Mouse (Mus musculus) hindbrain, postnatal 0 days (tissue): ENCODE data around the gene Tmco4. TPM values are rescaled to one million over a fixed set of nuclear protein-coding genes. Genes with fewer than 3 reads are reported as not detected.

Source experiments
- ATAC-seq: fragments of 200-750 bp; cut with Nextera tagmentation; 2 replicates; pipeline ENCODE4 v1.8.0; 2017; ENCODE audit warnings: mild to moderate bottlenecking, moderate TSS enrichment, moderate library complexity
- DNase-seq: peaks from one replicate; pipeline ENCODE4 v3.0.0-alpha.2; 2015; ENCODE audit warnings: low spot score
- H3K27ac ChIP-seq: fragments of 300-500 bp; sonication (generic); 2 replicates; pipeline ENCODE4 v1.5.1; 2014; ENCODE audit warnings: mild to moderate bottlenecking
- H3K27me3 ChIP-seq: fragments of 300-500 bp; sonication (generic); 2 replicates; pipeline ENCODE4 v1.6.1; 2014; ENCODE audit warnings: low read length, mixed read lengths; ENCODE audit not compliant: insufficient read depth
- H3K36me3 ChIP-seq: fragments of 300-500 bp; sonication (generic); 2 replicates; pipeline ENCODE4 v1.6.1; 2014; ENCODE audit warnings: low read length, mixed read lengths; ENCODE audit not compliant: insufficient read depth
- H3K4me1 ChIP-seq: fragments of 300-500 bp; sonication (generic); 2 replicates; pipeline ENCODE4 v1.6.1; 2014; ENCODE audit warnings: antibody characterized with exemption, low read length, mixed read lengths; ENCODE audit not compliant: insufficient read depth
- H3K4me2 ChIP-seq: fragments of 300-500 bp; sonication (generic); 2 replicates; pipeline ENCODE4 v1.6.1; 2014; ENCODE audit warnings: low read depth, mild to moderate bottlenecking, low read length, moderate library complexity, mixed read lengths
- H3K4me3 ChIP-seq: fragments of 300-500 bp; sonication (generic); 2 replicates; pipeline ENCODE4 v1.5.1; 2014; ENCODE audit warnings: low read length
- H3K9ac ChIP-seq: fragments of 300-500 bp; sonication (generic); replicated peaks from 2 replicates; pipeline ENCODE4 v1.6.1; 2014; ENCODE audit warnings: mild to moderate bottlenecking, low read length, moderate library complexity, mixed read lengths
- H3K9me3 ChIP-seq: fragments of 300-500 bp; sonication (generic); 2 replicates; pipeline ENCODE4 v1.6.1; 2016; ENCODE audit warnings: low read length, mixed read lengths
- CTCF ChIP-seq: IDR thresholded peaks from 2 replicates; pipeline ENCODE4 v1.5.1; 2016; ENCODE audit warnings: antibody characterized with exemption, control low read depth, low read depth
- WGBS: fragments of 180-500 bp; shearing (Covaris S2); extraction: QIAGEN DNeasy Blood & Tissue Kit; methylation state at CpG from one replicate; pipeline ENCODE4 v1.1.7; 2014; 5-methylcytosine and 5-hydroxymethylcytosine counted together
- polyA plus RNA-seq: library from polyadenylated mRNA; unstranded; fragments of >200 nt; fragmentation: Nextera tagmentation; extraction: Ambion mirVana; gene quantifications from 2 replicates; pipeline ENCODE4 v1.2.1, GENCODE M21; 2015
- total RNA-seq: library from RNA; depleted of rRNA; stranded (reverse); fragments of >200 nt; gene quantifications from 2 replicates; pipeline ENCODE4 v1.2.3, GENCODE M21; 2014; rRNA removed

Gene Tmco4
- total and polyA plus RNA-seq, 2 experiments from 2014 or later = 2.0 to 2.8 TPM

DNA sequence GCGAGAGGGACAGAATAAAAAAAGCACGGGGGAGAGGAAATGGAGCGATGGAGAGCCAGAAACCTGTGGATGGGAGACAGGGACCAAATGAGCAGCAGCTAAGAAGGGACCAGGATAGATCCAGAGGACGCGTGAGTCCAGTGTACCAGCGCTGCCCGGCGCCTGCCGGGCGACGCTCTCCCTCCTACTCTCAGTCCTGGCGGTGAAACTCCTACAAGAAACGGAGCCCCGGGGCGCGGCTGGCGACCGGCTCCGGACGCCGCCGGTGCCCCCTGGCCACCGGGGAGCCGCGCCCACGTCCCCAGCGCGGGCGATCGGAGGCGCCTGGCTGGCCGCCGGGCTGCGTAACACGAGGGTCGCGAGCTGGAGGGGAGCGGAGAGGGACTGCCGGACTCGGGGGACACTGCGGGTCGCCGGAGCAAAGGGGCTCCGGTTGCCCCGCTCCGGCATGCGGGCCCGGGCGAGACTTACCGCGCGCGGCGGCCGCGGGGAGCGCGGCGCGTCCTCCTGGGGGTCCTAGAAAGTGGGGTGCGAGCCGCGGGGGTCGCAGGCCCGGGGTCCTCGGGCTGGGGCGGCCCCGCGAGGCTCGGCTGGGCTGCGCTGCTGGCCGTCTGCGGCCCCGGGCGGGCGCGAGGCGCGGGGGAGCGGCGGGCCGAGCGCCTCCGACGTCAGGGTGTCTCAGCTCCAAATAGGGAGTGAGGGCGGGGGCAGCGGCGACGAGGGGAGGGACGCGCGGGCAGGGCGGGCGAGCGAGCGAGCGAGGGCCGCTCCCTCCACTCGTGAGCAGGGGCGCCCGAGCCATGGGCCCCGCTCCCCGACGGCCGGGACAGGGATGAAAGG is 119.9 kb downstream of the Tmco4 start, which contains the start of gene Nbl1:
Gene Nbl1 (minus strand): TSS at position 638 of the 840 bp plus-strand sequence.
- Histone ChIP-seq H3K4me3 (peak within 1 kb of the TSS; percentile 59), H3K4me2 (peak within 1 kb of the TSS; percentile 93), H3K9me3 (no peaks in the 10 kb centered on the region), H3K27ac (peak within 1 kb of the TSS; percentile 2; the same call in 1 of the 2 replicates), H3K27me3 (no peaks in the 10 kb centered on the region), H3K4me1 (no peaks in the 10 kb centered on the region), H3K36me3 (no peaks in the 10 kb centered on the region), H3K9ac (peak within 1 kb of the TSS; percentile 63)
- under 1% methylated on average over 61 of the region's 105 CpGs for WGBS
- no peak for TF ChIP-seq CTCF
- DNase-seq (peak; percentile 56), ATAC-seq (peak; percentile 44; the same call in 1 of the 2 replicates)

DNA sequence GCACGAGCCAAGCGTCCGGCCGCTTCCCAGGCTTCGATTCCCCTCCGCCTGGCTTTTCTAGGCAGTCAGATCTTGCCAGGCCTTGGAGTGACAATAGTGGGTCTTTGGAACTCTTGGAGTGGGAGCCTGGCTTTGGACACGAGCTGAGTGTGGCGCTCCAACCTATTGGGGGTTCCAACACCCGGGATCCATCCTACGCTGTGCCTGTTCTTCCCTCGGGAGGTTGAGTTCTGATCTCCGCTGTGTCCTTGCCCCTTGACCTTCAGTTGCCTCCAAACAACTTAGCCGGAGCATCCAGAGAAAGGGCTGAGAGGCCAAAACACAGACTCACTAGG is 120.5 kb downstream of the Tmco4 start:
- no peak overlapping the region; the same call in 1 of the 2 replicates for H3K27ac ChIP-seq
- WGBS = 13% methylated on average over 13 of the region's 13 CpGs
- peak overlapping the region; percentile 63 for H3K9ac ChIP-seq
- peak overlapping the region; percentile 93 for H3K4me2 ChIP-seq
- no peaks in the 10 kb centered on the region for H3K27me3 ChIP-seq
- H3K36me3 ChIP-seq = no peaks in the 10 kb centered on the region
- H3K4me3 ChIP-seq = peak overlapping the region; percentile 59
- TF ChIP-seq CTCF = no peak
- ATAC-seq (no peak), DNase-seq (no peak)
- no peaks in the 10 kb centered on the region for H3K9me3 ChIP-seq
- no peaks in the 10 kb centered on the region for H3K4me1 ChIP-seq

GRCm38 (mm10) chr4:139095406-139095805 is 122.7 kb downstream of the Tmco4 start:
- H3K4me2 ChIP-seq = no peak overlapping the region
- H3K36me3 ChIP-seq = no peaks in the 10 kb centered on the region
- ATAC-seq (no peak), DNase-seq (no peak)
- H3K4me3 ChIP-seq = no peak overlapping the region
- WGBS = 18% methylated on average over 1 of the region's 1 CpGs
- no peaks in the 10 kb centered on the region for H3K27me3 ChIP-seq
- H3K9ac ChIP-seq = no peak overlapping the region
- H3K4me1 ChIP-seq = no peaks in the 10 kb centered on the region
- no peak overlapping the region for H3K27ac ChIP-seq
- no peaks in the 10 kb centered on the region for H3K9me3 ChIP-seq
- no peak for TF ChIP-seq CTCF

DNA sequence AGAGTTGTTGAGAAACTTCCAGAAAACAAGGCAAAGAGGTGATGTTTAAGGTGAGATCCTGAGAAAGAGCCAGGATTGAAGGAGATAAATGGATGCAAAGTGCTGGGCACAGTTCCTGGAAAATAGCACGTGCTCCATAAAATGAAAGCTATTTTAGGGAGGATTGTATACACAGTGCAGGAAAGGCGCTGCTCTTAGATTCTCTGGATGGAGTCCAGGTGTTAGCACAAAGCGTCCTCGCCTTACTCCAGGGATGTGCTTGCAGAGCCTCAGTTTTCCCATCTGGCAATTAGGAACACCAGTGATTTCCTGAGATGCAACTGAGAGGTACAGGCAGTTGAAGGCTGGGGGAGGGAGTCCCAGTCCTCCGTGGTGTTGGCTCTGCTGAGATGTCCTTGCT is 123.5 kb downstream of the Tmco4 start:
- H3K27ac ChIP-seq = no peak overlapping the region
- H3K36me3 ChIP-seq = no peaks in the 10 kb centered on the region
- H3K4me2 ChIP-seq = no peak overlapping the region
- H3K4me1 ChIP-seq = no peaks in the 10 kb centered on the region
- no peak for TF ChIP-seq CTCF
- no peaks in the 10 kb centered on the region for H3K9me3 ChIP-seq
- DNase-seq = no peak
- H3K27me3 ChIP-seq = no peaks in the 10 kb centered on the region
- no peak for ATAC-seq
- no peak overlapping the region for H3K9ac ChIP-seq
- WGBS = 60% methylated on average over 5 of the region's 5 CpGs
- H3K4me3 ChIP-seq = no peak overlapping the region

DNA sequence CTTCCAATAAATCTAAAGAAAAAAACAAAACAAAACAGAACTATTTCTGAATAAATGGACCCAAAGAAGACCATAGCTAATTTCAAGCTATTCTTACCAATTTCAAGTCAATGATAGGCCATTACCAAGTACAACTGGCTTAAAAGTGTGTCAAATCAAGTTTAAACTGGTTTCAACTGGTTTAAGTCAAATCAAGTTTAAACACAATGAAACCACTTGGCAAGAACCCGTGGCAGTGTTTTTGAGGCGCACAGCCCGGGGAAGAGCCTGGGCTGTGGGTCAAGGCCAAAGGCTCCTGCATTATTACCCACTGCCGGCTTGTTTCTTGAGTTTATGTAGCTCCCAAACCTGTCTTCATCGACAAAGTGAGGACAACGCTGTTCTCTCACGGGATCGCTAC is 127.6 kb downstream of the Tmco4 start:
- H3K4me2 ChIP-seq = no peak overlapping the region
- H3K9ac ChIP-seq = no peak overlapping the region
- TF ChIP-seq CTCF = no peak
- no peak overlapping the region for H3K27ac ChIP-seq
- no peak for ATAC-seq
- H3K27me3 ChIP-seq = no peaks in the 10 kb centered on the region
- no peak for DNase-seq
- H3K4me3 ChIP-seq = no peak overlapping the region
- H3K4me1 ChIP-seq = no peaks in the 10 kb centered on the region
- H3K9me3 ChIP-seq = no peaks in the 10 kb centered on the region
- peaks cover 14% of the 10 kb centered on the region for H3K36me3 ChIP-seq
- WGBS = 81% methylated on average over 8 of the region's 8 CpGs

DNA sequence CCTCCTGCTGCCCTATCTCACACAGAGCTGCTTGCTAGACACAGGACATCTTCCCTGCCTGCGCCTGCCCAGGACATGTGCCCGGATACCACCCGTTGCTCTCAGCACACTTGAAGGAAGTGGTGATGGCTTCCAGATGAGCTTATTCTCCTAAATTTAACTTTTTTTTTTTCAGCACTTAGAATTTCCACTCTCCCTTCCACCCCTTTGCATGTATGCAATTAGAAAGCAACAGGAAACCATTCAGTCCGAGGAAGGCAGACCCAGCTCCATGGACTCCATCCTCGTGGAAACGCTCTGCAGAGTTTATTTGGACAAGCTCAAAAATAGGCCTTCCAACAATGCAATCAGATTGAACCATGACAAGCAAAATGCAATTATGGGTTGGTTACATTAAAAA is 128.9 kb downstream of the Tmco4 start:
- H3K4me1 ChIP-seq = no peaks in the 10 kb centered on the region
- peaks cover 14% of the 10 kb centered on the region for H3K36me3 ChIP-seq
- 75% methylated on average over 6 of the region's 6 CpGs for WGBS
- H3K9me3 ChIP-seq = no peaks in the 10 kb centered on the region
- ATAC-seq = no peak
- no peaks in the 10 kb centered on the region for H3K27me3 ChIP-seq
- H3K4me2 ChIP-seq = no peak overlapping the region
- DNase-seq = no peak
- no peak overlapping the region for H3K4me3 ChIP-seq
- no peak overlapping the region for H3K9ac ChIP-seq
- no peak for TF ChIP-seq CTCF
- no peak overlapping the region for H3K27ac ChIP-seq

DNA sequence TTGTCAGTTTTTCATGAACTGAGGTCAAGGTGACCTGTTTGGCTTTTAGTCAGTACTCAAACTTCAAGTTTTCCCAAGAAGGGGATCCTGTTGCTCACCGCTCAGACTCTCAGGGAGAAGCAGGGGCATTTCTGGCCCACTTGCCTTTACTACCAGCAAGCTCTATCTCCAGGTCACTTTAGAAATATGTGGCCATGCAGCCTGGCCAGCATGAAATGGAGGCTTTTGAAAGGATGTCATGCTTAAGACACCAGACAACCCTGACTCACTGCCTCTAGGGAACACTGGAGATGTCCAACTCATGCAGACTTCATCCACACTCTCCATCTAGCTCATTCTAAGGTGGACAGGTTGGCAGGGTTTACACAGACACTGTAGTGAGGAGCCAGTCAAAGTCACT is 132.8 kb downstream of the Tmco4 start:
- H3K9ac ChIP-seq = no peak overlapping the region
- H3K27ac ChIP-seq = no peak overlapping the region
- 94% methylated on average over 1 of the region's 1 CpGs for WGBS
- DNase-seq (no peak), ATAC-seq (no peak)
- peaks cover 2% of the 10 kb centered on the region; the same call in 1 of the 2 replicates for H3K4me1 ChIP-seq
- no peaks in the 10 kb centered on the region for H3K27me3 ChIP-seq
- no peak overlapping the region for H3K4me2 ChIP-seq
- H3K36me3 ChIP-seq = peaks cover 14% of the 10 kb centered on the region
- TF ChIP-seq CTCF = no peak
- no peaks in the 10 kb centered on the region for H3K9me3 ChIP-seq
- no peak overlapping the region for H3K4me3 ChIP-seq

Other genes starting within 250 kb of the Tmco4 start
- gene Pla2g2c, start 248.1 kb upstream of the Tmco4 start, total RNA-seq = 0.26 and 1.5 TPM in 2 replicates
- gene Pla2g2c, start 248.1 kb upstream of the Tmco4 start, polyA plus RNA-seq = 0.82 and 0.93 TPM in 2 replicates
- gene Ubxn10, start 235.7 kb upstream of the Tmco4 start, total RNA-seq = 6.9 and 8.9 TPM in 2 replicates
- gene Ubxn10, start 235.7 kb upstream of the Tmco4 start, polyA plus RNA-seq = 3.1 and 3.3 TPM in 2 replicates
- not detected in 2 replicates for gene Pla2g2f, start 215.3 kb upstream of the Tmco4 start, total RNA-seq
- gene Pla2g2f, start 215.3 kb upstream of the Tmco4 start, polyA plus RNA-seq = 0.09 and 0.11 TPM in 2 replicates
- 0.14 and 0.31 TPM in 2 replicates for gene Pla2g2d, start 197.2 kb upstream of the Tmco4 start, total RNA-seq
- 0.71 and 0.76 TPM in 2 replicates for gene Pla2g2d, start 197.2 kb upstream of the Tmco4 start, polyA plus RNA-seq
- 0.94 TPM in 1 of 2 replicates, not detected in the other for gene Pla2g5, start 109.4 kb upstream of the Tmco4 start, total RNA-seq
- 1.1 and 1.9 TPM in 2 replicates for gene Pla2g5, start 109.4 kb upstream of the Tmco4 start, polyA plus RNA-seq
- gene Gm13030, start 98.9 kb upstream of the Tmco4 start, total RNA-seq = not detected in 2 replicates
- not detected in 2 replicates for gene Gm13030, start 98.9 kb upstream of the Tmco4 start, polyA plus RNA-seq
- not detected in 2 replicates for gene Pla2g2e, start 94.9 kb upstream of the Tmco4 start, total RNA-seq
- gene Pla2g2e, start 94.9 kb upstream of the Tmco4 start, polyA plus RNA-seq = not detected in 2 replicates
- gene Otud3, start 58.9 kb upstream of the Tmco4 start, total RNA-seq = 4.6 and 6.8 TPM in 2 replicates
- gene Otud3, start 58.9 kb upstream of the Tmco4 start, polyA plus RNA-seq = 3.8 and 3.9 TPM in 2 replicates
- not detected in 2 replicates for gene Rnf186, start 5.8 kb upstream of the Tmco4 start, total RNA-seq
- not detected in 2 replicates for gene Rnf186, start 5.8 kb upstream of the Tmco4 start, polyA plus RNA-seq
- gene Htr6, start 102.7 kb downstream of the Tmco4 start, total RNA-seq = 2.0 and 4.3 TPM in 2 replicates
- gene Htr6, start 102.7 kb downstream of the Tmco4 start, polyA plus RNA-seq = 0.74 and 0.96 TPM in 2 replicates
- 69.4 and 85.3 TPM in 2 replicates for gene Nbl1, start 120.1 kb downstream of the Tmco4 start, total RNA-seq
- gene Nbl1, start 120.1 kb downstream of the Tmco4 start, polyA plus RNA-seq = 60.6 and 64.4 TPM in 2 replicates
- gene Minos1, start 158.2 kb downstream of the Tmco4 start, total RNA-seq = 17.1 and 19.1 TPM in 2 replicates
- 462 and 467 TPM in 2 replicates for gene Minos1, start 158.2 kb downstream of the Tmco4 start, polyA plus RNA-seq
- gene Capzb, start 220.0 kb downstream of the Tmco4 start, total RNA-seq = 86.6 and 88.5 TPM in 2 replicates
- gene Capzb, start 220.0 kb downstream of the Tmco4 start, polyA plus RNA-seq = 310 and 315 TPM in 2 replicates